In the genomic region with DNA sequence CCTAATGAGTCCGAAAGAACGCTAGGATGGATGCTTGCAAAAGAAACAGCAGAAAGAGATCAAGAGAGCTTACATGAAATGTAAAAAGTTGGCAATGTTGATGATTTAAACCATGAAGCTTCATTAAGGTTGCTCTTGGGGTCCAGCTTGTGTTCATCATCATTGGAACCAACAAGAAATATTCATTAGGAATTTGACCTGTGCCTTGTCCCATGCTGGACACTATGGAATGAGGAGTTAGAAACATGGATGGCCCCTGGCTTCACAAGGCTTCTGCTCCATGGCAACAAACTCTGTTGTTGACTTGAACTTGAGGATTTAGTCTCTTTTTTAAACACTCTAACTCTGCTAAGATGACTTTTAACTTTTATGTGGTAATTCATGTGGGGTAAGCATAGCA, we compare ENCODE assay signal across 15 mouse cellular contexts.
"Had no signal": no experiment of that assay in that cellular context is flagged by ENCODE, and none has a peak within 500 bp of the region (broad histone marks: within the 10 kb centered on the region; RNA-seq: fewer than 3 reads in every experiment).

No protein-coding gene starts in this region.

- H3K4me1 ChIP-seq: liver, embryonic 15.5 days; megakaryocyte, embryonic 14.5 days; midbrain, embryonic 13.5 days; midbrain, embryonic 15.5 days; neural tube, embryonic 12.5 days; stomach, embryonic 15.5 days had no signal

- H3K27ac ChIP-seq: liver, embryonic 15.5 days; macrophage; midbrain, embryonic 13.5 days; midbrain, embryonic 15.5 days; neural tube, embryonic 12.5 days; stomach, embryonic 15.5 days; stomach, postnatal 0 days had no signal

- DNase-seq: liver, postnatal 0 days; lung, embryonic 14.5 days; right cerebral cortex, postnatal 14 days; thymus, adult 2 months; thymus, postnatal 25 days; thymus, postnatal 4 days had no signal

- H3K36me3 ChIP-seq: liver, embryonic 15.5 days; midbrain, embryonic 13.5 days; midbrain, embryonic 15.5 days; neural tube, embryonic 12.5 days; stomach, embryonic 15.5 days had no signal

- ATAC-seq: liver, postnatal 0 days; midbrain, embryonic 13.5 days; midbrain, embryonic 15.5 days had no signal

- H3K9ac ChIP-seq: liver, embryonic 15.5 days; liver, postnatal 0 days; lung, embryonic 14.5 days; midbrain, embryonic 13.5 days; midbrain, embryonic 15.5 days; neural tube, embryonic 12.5 days; stomach, embryonic 15.5 days had no signal

- H3K4me2 ChIP-seq: liver, embryonic 15.5 days; lung, embryonic 14.5 days; midbrain, embryonic 11.5 days; midbrain, embryonic 13.5 days; midbrain, embryonic 15.5 days; neural tube, embryonic 12.5 days; stomach, embryonic 15.5 days had no signal

- H3K27me3 ChIP-seq: liver, embryonic 15.5 days; megakaryocyte, embryonic 14.5 days; midbrain, embryonic 13.5 days; midbrain, embryonic 15.5 days; neural tube, embryonic 12.5 days; stomach, embryonic 15.5 days had no signal

- H3K4me3 ChIP-seq: liver, embryonic 15.5 days; megakaryocyte, embryonic 14.5 days; midbrain, embryonic 13.5 days; midbrain, embryonic 15.5 days; neural tube, embryonic 12.5 days; stomach, embryonic 15.5 days had no signal

- H3K9me3 ChIP-seq: liver, embryonic 15.5 days; megakaryocyte, embryonic 14.5 days; midbrain, embryonic 13.5 days; midbrain, embryonic 15.5 days; neural tube, embryonic 12.5 days; stomach, embryonic 15.5 days had no signal
